Mouse (Mus musculus) right cerebral cortex, postnatal 36 days (tissue): Measurements from ENCODE around the gene Slc25a26.

Source experiments
- DNase-seq, 2 experiments: peaks; one replicate each; pipeline ENCODE4 v3.0.0; 2022; ENCODE audit warnings: low spot score in 2 of 2, mixed read lengths in 1 of 2

The Slc25a26 gene

DNA sequence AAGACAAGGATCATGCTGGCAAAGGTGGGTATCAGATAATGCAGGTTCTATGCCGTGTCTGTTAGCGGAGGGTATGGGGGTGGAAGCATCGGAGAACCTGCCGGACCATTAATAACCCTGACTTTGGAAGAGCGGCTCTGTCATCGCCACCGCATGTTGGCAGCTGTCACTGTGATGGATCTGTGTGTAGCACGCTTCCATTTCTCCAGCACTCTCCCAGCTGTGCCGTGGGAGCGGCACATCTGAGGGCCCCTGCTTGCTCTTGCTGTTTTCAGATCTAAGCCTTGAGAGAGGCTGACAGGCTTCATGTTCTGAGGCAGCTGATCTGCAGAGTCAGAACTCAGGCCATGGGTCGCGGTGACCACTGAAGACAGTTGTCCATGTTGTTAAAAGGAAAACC, 98.3 kb downstream of the Slc25a26 start:
- DNase-seq, result no peak

DNA sequence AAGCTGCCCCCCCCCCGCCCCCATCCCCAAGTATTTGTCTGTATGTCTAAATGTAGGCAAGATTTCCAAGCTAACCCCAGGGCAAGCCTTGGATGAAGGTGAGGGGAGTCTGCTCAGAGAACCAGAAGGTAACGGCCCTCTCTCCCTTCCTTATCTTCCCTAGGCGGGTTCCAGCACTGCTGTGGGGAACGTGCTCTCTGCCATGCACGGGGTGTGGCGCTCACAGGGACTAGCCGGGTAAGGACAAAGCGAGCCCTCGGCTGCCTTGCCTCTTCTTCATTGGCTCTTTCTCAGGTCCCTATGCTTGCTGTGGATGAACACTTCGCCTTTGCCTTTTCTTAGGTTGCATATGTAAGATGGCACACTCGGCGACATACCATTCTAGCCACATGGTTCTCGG, 98.9 kb downstream of the Slc25a26 start:
- DNase-seq, result no peak

DNA sequence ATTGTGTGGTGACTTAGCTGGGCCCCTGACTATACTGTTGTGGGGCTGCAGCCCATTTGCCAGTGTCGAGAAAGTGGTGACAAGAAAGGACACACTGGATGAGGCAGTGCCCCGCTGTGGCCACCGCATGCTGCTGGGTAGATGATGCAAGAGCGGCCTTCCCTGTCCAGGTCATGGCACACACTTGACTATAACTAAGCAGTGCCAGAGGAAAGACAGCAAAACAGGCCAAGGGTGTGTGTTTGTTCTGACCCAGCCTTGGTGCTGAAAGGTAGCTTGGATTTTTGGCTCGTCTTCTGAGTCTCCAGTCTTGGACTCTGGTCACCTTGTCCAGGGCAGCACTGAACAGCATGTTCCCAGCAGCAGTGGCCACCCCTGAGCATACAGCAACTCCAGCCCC, 101.0 kb downstream of the Slc25a26 start:
- DNase-seq, result no peak

DNA sequence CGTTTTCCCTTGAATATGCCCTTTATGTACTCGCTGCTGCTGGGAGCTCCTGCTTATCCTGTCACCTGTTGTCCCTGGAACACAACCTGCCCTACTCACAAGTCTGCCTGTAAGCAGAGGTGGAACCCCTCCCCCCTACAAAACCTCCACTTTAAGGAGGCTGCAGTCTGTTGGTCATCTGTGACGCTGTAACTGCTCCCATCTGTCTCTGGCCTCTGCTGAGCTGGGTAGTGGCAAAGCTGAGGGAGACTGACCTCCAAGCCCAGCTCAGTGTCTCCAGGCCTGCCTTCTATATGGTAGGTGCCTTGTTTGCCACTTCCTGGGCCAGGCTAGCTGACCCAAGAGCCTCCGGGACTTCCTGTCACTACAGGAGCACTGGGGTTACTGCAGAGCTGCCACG, 101.7 kb downstream of the Slc25a26 start:
- no peak for DNase-seq

DNA sequence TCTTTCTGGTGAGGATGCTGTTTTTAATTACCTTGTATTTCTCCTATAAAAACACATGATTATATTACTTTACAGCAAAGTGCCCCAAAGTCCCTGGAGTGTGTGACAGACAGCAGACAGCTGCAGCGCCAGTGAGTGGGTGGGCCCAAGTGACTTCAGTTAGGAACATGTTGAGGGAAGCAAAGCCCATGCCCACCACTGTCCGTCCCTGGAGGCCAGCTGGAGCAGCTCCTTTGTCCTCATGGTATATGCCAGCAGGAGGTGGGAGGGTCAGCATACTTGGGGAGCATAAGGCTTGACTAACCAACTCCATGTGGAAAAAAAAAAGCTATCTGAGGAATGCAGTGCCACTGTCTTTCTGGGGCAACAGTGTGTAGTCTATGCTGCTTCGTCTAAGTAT, 103.9 kb downstream of the Slc25a26 start:
- no peak for DNase-seq

DNA sequence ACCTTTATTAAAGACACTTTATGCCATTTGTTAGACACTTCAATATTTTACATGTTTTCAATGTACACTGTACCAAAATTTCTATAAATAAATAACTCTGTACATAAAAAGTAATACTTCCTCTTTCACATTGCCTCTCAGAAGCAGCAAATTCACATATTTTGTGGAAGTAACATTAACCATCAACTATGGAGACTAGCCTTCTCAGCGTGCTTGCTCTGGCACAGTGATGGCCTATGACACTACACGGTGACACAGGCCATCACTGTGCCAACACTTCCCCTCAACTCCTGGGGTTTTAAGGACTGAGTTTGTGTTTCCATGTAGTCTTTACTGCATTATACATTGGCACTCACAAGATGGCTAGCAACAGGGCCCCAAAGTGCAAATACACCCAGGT, 104.4 kb downstream of the Slc25a26 start:
- DNase-seq, result no peak

DNA sequence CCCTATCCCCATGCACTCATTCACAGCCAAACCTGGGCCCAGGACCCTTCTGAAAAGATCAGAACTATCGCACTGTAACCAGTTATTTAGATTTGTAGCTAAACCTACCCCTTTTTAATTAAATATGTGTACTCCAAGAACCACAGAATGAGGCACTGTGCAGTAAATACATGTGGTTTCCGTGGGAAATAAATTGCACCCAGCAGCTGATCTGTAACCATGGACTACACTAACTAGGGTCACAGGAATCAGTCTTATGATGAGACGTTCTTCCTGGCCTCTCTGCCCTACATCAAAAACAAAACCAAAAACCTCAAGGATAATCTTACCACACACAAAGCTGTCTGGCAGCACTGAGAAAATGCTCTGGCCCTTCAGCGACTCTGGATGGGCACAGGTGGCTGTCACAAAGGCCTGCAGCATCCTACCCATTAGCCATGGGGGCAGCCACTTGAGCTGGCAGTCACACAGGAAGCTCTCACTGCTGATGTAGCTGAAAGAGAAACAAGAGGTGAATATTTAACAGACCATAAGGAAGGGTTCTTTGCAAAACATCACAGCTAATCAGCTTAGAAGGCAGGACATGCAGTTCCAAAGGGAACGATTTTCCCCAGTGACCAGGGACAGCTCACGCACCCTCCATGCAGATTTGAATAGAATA, 113.2 kb downstream of the Slc25a26 start:
- no peak for DNase-seq

DNA sequence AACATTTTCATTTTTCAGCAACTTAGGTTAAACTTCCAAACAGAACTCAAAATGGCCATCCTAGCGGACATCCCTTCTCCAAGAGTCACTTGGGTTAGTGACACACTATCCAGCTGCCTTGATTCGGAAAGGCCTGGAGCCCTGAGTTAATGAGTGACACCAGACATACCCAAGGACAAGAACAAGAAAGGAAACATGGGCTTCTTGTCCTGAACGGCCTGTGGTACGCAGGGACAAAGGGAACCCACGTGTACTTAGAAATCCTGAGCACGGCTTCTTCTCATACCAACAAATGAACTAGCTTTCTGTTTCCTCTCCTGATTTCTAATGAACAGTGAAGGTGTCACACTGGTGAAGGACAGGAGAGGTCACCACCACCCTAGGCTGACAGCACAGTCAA, 114.2 kb downstream of the Slc25a26 start:
- no peak for DNase-seq

DNA sequence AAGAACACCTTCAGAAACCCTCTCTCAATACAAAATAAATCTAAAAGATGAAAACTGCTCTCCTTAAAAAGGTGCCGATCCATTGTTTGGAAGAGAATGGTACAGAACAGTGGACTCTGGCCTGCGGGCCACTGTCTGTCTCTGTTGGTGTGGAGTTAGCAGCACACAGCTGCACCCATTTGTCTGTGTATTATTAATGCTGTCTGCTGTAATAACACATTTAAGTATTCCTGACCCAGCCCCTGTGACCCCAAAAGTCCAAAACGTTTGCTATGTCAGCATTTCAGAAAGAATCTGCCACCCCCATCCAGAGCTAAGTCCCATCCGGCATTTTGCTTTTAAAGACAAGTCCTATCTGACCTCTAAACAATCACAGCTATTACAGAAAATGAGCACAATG, 115.8 kb downstream of the Slc25a26 start:
- DNase-seq, result no peak

DNA sequence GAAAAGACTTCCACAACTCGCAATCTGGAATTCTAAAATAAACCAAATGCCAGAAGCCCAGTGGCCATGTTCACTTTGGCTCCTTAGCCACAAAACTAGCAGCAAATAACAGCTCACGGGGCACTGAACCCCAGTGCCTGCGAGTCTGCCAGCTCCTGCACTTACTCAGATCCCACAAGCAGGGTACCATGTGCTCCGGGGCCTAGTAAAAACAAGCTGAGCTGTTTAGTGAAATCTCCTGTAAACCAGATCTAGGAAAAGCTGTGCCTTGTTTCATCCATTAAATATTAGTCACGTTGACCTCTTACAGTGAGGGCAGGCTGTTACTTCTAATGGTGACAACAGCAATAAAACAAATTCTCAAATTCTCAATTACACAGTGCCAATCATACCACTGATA, 118.5 kb downstream of the Slc25a26 start:
- DNase-seq, result no peak

DNA sequence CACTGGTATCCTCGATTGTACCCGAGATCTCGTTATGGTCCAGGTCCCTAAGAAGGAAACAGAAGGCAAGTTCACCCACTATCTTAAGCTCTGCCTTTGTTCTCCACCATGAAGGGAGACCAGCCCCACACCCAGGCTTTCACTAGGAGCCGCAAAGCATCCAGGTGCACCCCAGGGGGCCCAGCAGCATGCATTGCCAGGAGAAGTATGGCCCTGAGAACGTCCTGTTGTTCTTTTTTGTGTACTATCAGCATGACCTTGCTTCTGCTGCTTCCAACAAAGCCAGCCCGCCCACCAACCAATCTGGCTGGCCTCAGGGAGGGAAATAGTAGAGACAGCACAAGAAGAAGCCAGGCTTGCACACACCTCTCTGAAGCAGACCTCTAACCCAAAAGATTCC, 120.2 kb downstream of the Slc25a26 start:
- no peak for DNase-seq

DNA sequence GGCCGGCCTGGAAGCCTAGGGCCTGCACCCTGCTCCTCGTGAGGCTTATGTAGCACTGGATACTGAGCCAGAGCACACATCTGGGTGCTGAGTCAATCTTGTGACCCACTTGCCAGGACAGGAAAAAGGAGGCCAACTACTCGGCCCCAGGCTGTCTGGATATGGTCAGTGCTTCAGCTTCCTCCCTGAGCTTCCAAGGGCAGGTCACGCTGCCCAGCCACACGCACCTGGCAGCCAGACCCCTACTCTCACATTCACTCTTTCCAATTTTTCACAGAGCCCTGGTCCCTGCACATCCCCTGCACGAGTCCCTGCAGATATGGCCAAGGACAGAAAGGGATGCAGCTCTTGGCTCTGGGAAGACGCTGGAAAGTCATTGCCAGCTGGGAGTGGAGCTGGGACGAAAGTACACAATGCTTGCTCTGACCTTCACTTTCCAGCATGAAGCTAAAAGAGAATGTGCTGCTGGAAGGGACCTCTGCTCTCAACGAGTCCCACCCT, 120.7 kb downstream of the Slc25a26 start:
- no peak for DNase-seq

DNA sequence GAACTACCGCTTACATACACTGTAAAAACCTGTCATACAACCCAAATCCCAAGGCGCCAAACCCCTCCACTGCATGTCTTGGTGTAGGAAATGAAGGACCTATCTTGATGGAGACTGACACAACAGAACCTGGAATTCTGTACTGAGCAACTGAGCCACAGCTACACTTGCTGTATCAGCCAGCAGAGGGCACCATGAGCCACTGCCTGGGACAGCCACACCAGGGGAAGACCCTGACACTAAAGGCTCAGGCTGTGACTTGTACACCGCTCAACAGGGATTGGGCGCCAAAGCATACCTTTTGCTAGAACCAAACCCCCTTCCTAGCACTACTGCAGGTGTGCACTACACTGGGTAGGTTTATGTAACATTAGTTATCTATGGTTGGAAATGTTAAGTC, 122.9 kb downstream of the Slc25a26 start:
- peak in 1 of 2 experiments; percentile 49 for DNase-seq

DNA sequence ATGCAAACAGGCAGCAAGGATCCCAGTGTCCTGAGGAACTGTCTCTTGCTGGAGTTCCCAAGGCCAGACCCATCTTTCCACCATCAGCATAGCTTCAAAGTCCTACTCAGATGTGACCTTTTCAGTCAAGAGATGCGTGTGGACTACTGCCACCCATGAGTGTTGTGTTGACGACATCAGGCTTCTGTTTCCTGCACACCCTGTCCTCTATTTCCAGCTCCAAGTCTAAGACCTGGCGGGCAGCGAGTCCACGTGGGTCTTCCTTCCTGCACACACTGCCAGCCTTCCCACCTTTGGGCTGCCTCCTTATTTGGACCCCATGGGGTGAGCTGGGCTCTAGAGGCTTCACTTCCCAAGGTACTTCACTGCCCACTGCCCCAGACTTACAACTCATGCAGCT, 124.4 kb downstream of the Slc25a26 start:
- DNase-seq, result no peak

DNA sequence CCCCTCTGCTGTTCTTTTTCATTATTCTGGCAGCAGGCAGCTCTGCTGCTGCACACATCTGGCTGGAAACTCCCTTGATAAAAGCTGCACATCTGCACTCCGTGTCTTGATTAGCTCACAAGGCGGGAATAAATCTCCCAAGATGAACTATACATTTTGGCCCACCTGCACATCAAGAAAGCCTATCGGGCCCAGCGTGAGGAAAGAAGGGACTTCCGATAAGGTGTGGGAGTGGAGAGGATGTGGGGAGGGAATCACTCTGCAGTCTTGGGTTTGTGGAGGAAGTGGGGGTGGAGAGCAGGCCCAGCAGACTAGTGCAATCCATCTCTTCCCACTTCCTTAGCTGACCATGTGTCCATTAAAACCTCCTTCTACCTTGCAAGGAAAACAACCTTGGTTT, 125.8 kb downstream of the Slc25a26 start:
- DNase-seq, result no peak

DNA sequence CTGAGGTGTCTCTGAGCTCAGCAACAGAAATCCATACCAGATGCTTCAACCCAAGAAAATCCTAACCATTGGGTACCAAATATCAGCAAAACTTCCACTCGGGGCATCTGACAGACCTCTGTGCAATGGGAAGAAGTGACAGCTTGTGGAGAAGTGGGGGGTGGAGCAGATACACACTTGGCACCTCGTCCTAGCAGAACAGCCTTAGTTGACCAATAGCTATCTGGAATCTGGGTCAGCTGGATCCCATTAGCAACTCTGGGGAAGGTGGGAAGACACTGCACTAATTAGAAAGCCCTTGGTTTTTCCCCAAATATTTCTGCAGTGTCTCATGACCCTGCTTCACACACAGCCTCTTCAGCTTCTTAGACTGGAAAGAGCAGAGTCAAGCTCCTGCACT, 126.7 kb downstream of the Slc25a26 start:
- DNase-seq, result no peak

DNA sequence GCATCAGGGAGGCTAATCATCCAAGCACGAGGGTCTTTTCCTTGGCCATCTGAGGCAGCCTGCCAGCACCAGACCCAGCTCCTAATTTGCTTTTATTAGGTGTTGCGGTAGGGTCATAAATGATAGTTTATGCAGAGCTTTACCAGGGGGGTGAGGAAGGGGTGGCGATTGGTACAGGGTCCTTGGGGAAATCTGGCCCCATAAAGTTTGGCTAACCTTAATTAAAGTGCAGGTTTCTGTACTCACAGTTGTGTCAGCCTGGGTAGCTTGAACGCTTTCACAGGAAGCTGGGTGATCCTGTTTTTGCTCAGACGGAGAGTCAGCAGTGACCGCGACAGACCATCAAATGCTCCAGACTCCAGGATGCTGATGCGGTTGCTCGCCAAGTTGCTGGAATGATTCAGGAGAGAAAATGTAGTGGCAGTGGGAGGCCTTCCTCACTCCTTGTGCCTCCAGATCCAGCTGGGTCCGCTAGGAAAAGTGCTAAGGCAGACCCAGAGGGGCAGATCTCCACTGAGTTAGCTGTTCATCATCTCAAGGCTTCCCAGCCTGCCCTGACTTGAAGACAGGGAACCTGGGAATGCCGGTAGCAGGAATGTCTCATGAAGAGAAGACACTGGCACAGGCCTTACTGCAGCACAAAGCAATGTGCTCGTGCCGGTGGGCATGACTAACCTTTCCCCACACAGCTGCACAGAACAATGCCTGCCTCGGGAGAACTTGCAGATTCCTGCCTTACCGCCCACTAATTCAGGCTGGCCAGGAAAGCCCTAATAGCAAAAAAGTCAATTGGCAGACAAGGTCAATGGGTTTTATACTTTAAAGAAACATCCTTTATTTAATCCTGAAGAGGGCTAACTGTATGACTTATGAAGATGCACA, 127.8 kb downstream of the Slc25a26 start:
- DNase-seq, result no peak

DNA sequence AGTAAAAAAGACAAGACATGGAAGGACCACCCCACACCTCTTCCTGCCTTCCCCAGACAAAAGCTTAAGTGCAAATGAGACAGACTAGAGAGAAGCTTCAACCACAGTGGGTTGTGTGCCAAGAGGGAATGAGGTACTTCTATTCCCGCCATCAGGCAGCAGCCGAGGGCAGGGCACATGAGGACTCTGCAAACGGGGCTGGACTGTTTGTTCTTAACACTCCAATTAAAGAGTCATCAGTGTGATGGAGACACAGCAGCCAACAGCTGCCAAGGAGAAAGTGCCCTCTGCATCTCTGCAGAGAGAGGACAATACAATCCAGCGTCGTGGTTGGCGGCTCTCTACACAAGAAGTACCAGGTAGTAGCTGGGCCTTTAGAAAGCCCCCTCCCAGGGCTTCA, 128.7 kb downstream of the Slc25a26 start:
- no peak for DNase-seq

DNA sequence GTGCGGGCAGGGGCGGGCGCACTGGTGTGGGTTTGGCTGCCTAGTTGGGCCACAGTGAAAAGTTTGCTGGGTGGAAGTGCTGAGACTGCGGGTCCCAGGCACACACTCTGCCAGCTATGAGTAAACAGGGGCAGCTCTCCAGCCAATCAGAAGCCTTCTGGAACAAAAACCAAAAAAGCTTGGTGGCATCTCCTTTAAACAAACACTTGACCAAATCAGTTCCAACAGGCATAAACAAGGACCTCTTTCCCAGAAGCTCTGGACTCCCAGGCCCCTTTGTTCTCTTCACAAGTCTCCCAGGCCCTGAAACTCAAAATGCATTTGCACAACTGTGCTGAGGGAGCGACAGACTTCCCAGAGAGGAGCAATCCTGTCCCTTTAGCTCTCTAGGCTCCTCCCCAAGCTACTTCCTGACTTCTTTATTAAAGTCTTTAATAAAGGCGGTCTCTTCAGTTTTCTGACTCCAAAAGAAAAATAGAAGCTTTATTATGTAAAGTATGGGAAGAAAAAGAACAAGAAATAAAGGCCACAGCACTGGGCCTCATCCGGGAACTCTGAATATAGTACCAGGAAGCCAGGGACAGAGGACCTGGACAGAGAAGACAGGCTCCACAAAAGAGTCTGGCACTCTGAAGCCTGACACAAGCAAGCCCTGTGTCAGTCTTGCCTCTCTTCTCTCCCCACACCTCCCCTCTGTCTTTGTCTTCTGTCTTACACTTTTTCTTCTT, 131.1 kb downstream of the Slc25a26 start:
- DNase-seq, result peak in 1 of 2 experiments; percentile 23

DNA sequence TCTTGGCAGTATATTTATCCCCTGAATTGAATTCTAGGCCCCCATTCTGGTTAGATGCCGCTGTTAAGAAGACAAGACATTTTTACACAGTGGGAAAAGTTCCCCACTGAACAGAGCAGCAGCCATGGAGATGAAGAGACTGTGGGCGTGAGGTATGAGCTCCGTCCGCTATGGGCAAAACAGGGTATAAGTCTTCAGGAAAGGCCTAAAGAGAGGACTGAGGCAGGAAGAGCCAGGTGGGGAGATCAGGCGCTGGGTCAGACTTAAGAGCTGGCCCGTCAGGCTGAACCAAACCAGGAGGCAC, 131.6 kb downstream of the Slc25a26 start:
- DNase-seq, result no peak

DNA sequence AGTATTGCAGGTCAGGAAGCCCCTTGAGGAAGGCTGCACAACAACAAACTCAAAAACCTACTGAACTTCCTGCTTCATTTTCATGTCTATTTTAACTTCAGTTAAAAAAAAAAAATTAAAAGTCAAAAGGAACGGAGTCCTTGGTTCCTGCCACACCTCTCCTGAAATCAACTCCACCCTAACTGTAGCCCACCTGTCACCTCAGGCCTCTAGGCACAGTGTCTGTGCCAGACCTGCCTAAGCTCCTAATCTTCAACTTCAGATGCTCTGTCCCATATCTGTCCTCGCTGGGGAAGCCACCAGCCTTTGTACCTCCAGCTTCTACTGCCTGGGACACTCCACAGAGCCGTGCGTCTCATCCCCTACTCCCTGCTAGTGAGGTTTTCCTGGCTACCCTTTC, 134.1 kb downstream of the Slc25a26 start:
- DNase-seq, result no peak

DNA sequence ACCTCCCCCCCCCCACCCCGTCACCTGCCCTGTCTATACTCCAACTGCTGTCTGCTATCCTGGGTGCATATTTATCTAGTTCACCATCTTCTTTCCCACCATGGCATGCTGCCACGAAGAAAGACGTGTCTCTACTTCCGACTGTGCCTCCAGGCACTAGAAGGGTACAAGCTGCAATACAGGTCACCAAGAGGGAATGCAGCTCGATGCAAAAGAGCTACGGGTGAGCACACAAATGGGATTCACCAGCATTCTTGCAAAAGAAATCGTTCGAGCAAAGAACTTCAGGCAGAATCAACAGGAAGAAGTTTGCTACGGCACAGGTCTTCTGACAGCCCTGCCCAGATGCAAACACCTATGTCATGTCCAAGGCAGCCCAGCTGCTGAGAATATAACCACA, 134.6 kb downstream of the Slc25a26 start:
- no peak for DNase-seq

DNA sequence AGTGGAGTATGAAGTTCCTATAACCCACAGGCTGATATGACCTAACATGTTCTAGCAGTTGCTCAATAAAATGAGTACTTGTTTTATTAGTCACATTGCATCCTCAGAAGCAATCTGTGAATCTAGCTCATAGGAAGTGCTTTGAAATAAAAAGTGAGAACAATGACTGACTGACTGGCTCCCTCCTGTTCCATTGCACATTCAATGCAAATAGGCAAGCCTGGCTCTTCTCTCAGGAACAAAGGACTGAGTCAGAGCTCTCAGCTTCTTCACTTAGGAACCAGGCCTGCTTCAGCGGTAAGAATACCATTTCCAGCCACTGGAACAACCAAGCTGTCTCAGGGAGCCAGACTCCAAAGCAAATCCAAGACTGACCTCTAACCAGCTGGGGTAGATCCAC, 135.2 kb downstream of the Slc25a26 start:
- no peak for DNase-seq
